Mouse (Mus musculus) heart, postnatal 0 days (tissue): Measurements from ENCODE around the gene Gm33543.

Source experiments
- CTCF ChIP-seq: IDR thresholded peaks from 2 replicates; pipeline ENCODE4 v1.5.1; 2016; ENCODE audit warnings: antibody characterized with exemption, control low read depth, low read depth
- EP300 ChIP-seq: IDR thresholded peaks from 2 replicates; pipeline ENCODE4 v1.6.1; 2016; ENCODE audit warnings: antibody characterized with exemption, low read depth

DNA sequence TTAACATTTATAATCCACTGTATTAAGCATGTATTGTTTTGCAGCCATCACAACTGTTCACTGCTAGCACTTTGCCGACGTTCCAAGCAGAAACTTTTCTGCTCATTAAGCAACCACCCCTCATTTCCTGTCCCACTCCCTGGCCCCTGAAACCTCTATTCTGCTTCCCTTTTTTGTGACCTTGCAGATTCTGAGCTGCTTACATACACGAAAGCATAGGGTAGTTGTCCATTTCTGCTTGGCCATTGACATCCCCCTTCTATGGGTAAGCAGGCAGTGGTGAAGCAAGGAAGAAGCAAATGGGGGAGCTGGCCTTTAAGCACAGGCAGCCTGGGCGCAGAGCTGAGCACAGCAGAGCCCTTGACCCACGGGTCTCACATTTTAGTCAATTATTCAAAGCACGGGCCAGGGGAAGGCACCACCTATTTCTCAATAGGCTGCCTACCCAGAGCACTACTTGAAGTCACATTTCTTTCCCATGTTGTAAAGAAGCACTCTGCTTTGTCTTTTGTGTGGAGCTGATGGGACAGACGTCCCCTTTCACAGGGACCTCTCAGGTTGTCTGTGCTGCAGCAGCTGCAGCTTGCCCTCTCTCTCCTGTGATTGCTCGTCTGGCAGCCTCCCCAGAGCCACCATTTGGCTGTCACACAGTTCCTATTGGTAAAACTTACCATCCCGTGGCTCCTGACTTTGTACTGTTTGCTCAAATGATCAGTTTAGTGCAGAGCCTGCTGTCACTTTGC, 25.1 kb downstream of the Gm33543 start:
- TF ChIP-seq CTCF (no peak), EP300 (no peak)
